Mouse (Mus musculus) embryo, embryonic 10 days (tissue): ENCODE measurements around the gene BC024063.
"Not testable (repeated sequence)": the region's sequence is repeated elsewhere in the genome, so short reads cannot be mapped to it uniquely, and the experiment has no call there.

Experiments
- DNase-seq: peaks from one replicate; pipeline ENCODE4 v3.0.0-alpha.2; 2015; ENCODE audit warnings: low spot score

Gene BC024063

GRCm38 (mm10) chr10:82082728-82083621 is at the start of gene BC024063:
Gene BC024063, plus strand, starts transcription at chr10:82083353.
- DNase-seq = peak; percentile 83

- DNase-seq = no peak
These were observed 41.0 kb upstream of the BC024063 start for GRCm38 (mm10) chr10:82042191-82042590.

GRCm38 (mm10) chr10:82046603-82047002 is 36.5 kb upstream of the BC024063 start:
- DNase-seq = no peak

- DNase-seq = peak; percentile 96
These were observed 35.3 kb upstream of the BC024063 start, which contains the start of gene Zfp873 for GRCm38 (mm10) chr10:82047597-82048459. Gene Zfp873, plus strand, starts transcription at chr10:82048123.

- not testable (repeated sequence) for DNase-seq
These were observed 34.7 kb upstream of the BC024063 start for GRCm38 (mm10) chr10:82048460-82048804.

- not testable (repeated sequence) for DNase-seq
These were observed 444 bp downstream of the BC024063 start for GRCm38 (mm10) chr10:82083622-82083971.

- DNase-seq = no peak
These were observed 34.1 kb downstream of the BC024063 start for GRCm38 (mm10) chr10:82117206-82117605.

GRCm38 (mm10) chr10:82127850-82128401 is 44.8 kb downstream of the BC024063 start, which contains the start of gene AU041133:
Gene AU041133, plus strand, starts transcription at chr10:82128013.
- peak; percentile 94 for DNase-seq

- DNase-seq = no peak
These were observed 62.1 kb downstream of the BC024063 start for GRCm38 (mm10) chr10:82145282-82145681.

- DNase-seq = no peak
These were observed 64.4 kb downstream of the BC024063 start for GRCm38 (mm10) chr10:82147571-82147970.
